17 mouse cellular contexts compared by ENCODE assay signal in genomic region chr4:86326638-86327037, GRCm38 (mm10).
DNase-seq lines count a peak whose midpoint lies in the region; ATAC-seq and TF ChIP-seq lines count a peak whose summit lies in the region.
"Had no signal": no experiment of that assay in that cellular context is flagged by ENCODE, and none has a peak within 500 bp of the region (broad histone marks: within the 10 kb centered on the region; RNA-seq: fewer than 3 reads in every experiment).

No protein-coding gene starts in this region.

- H3K27me3 ChIP-seq in embryonic facial prominence, embryonic 11.5 days (ENCODE audit: control insufficient read depth, insufficient read depth, low read length) = no peaks in the 10 kb centered on the region
- no peaks in the 10 kb centered on the region for H3K27me3 ChIP-seq in embryonic facial prominence, embryonic 10.5 days (replicated peaks; ENCODE audit: low read depth, poor library complexity, severe bottlenecking)
- H3K27me3 ChIP-seq in limb, embryonic 13.5 days = no peaks in the 10 kb centered on the region
- H3K27me3 ChIP-seq in limb, embryonic 10.5 days (ENCODE audit: low read depth, poor library complexity, severe bottlenecking) = no peaks in the 10 kb centered on the region
- no peaks in the 10 kb centered on the region for H3K27me3 ChIP-seq in stomach, embryonic 14.5 days (ENCODE audit: control insufficient read depth, insufficient read depth, low read length)
- H3K27me3 ChIP-seq in stomach, postnatal 0 days (ENCODE audit: control insufficient read depth, insufficient read depth, low read length) = no peaks in the 10 kb centered on the region
- H3K27me3 ChIP-seq: forebrain, embryonic 12.5 days; hindbrain, embryonic 12.5 days had no signal

- H3K27ac ChIP-seq in embryonic facial prominence, embryonic 11.5 days (replicated peaks; ENCODE audit: low read depth, low read length) = no peak overlapping the region
- no peak overlapping the region; the same call in 1 of the 2 replicates for H3K27ac ChIP-seq in embryonic facial prominence, embryonic 10.5 days (replicated peaks)
- no peak overlapping the region for H3K27ac ChIP-seq in limb, embryonic 13.5 days
- H3K27ac ChIP-seq in limb, embryonic 10.5 days = no peak overlapping the region
- peak overlapping the region; percentile 1; the same call in 1 of the 2 replicates for H3K27ac ChIP-seq in stomach, embryonic 14.5 days (ENCODE audit: low read length)
- no peak overlapping the region for H3K27ac ChIP-seq in stomach, postnatal 0 days (replicated peaks)
- H3K27ac ChIP-seq: forebrain, embryonic 12.5 days; hindbrain, embryonic 12.5 days; midbrain, embryonic 10.5 days had no signal

- peak; percentile 20 for DNase-seq in embryonic facial prominence, embryonic 11.5 days (ENCODE audit: low spot score)
- no peak for DNase-seq in embryonic facial prominence, embryonic 10.5 days (ENCODE audit: low spot score)
- DNase-seq in limb, embryonic 10.5 days (ENCODE audit: low spot score) = no peak
- no peak for DNase-seq in stomach, postnatal 0 days (ENCODE audit: low spot score)
- no peak for DNase-seq in layer of hippocampus, adult 9-11 months
- DNase-seq: cerebellum, adult 11-12 months; gastrocnemius, postnatal 25 days; heart, adult 18-20 months; heart, postnatal 14 days; kidney, adult 18-20 months had no signal

- 64% methylated on average over 8 of the region's 8 CpGs for WGBS in embryonic facial prominence, embryonic 11.5 days
- WGBS in embryonic facial prominence, embryonic 10.5 days = 71% methylated on average over 8 of the region's 8 CpGs
- 68% methylated on average over 8 of the region's 8 CpGs for WGBS in limb, embryonic 13.5 days
- 88% methylated on average over 8 of the region's 8 CpGs for WGBS in limb, embryonic 10.5 days
- 48% methylated on average over 8 of the region's 8 CpGs for WGBS in stomach, embryonic 14.5 days
- WGBS in stomach, postnatal 0 days = 54% methylated on average over 8 of the region's 8 CpGs

- H3K36me3 ChIP-seq in embryonic facial prominence, embryonic 11.5 days (replicated peaks; ENCODE audit: control insufficient read depth, insufficient read depth, low read depth, low read length) = no peaks in the 10 kb centered on the region
- no peaks in the 10 kb centered on the region for H3K36me3 ChIP-seq in embryonic facial prominence, embryonic 10.5 days (replicated peaks)
- H3K36me3 ChIP-seq in limb, embryonic 13.5 days = peaks cover 7% of the 10 kb centered on the region; the same call in 1 of the 2 replicates
- no peaks in the 10 kb centered on the region for H3K36me3 ChIP-seq in limb, embryonic 10.5 days
- no peaks in the 10 kb centered on the region for H3K36me3 ChIP-seq in stomach, embryonic 14.5 days (ENCODE audit: control insufficient read depth, insufficient read depth, low read length)
- no peaks in the 10 kb centered on the region for H3K36me3 ChIP-seq in stomach, postnatal 0 days (ENCODE audit: control insufficient read depth, insufficient read depth, low read length)
- H3K36me3 ChIP-seq: forebrain, embryonic 12.5 days; hindbrain, embryonic 12.5 days; midbrain, embryonic 10.5 days had no signal

- no peak for TF ChIP-seq CTCF in stomach, postnatal 0 days (IDR thresholded peaks at IDR 0.05; ENCODE audit: low read depth)

- ATAC-seq in embryonic facial prominence, embryonic 11.5 days (replicated peaks; ENCODE audit: insufficient number of reproducible peaks, low FRiP score, low TSS enrichment, low read depth) = no peak; the same call in 1 of the 2 replicates
- peak; percentile 62; the same call in 1 of the 2 replicates for ATAC-seq in limb, embryonic 13.5 days (ENCODE audit: low FRiP score, low read depth)
- ATAC-seq in stomach, embryonic 14.5 days (ENCODE audit: insufficient number of reproducible peaks, insufficient read depth, low FRiP score, low read depth) = no peak
- ATAC-seq in stomach, postnatal 0 days (ENCODE audit: low FRiP score, low TSS enrichment) = no peak
- ATAC-seq in erythroid progenitor cell, adult 5-6 weeks (replicated peaks; ENCODE audit: low FRiP score, poor library complexity, severe bottlenecking) = no peak
- ATAC-seq: CD4-positive, CD25-positive, alpha-beta regulatory T cell, adult 4 months had no signal

- no peaks in the 10 kb centered on the region for H3K4me1 ChIP-seq in embryonic facial prominence, embryonic 11.5 days (ENCODE audit: control insufficient read depth, insufficient read depth, low read length)
- peaks cover 20% of the 10 kb centered on the region for H3K4me1 ChIP-seq in embryonic facial prominence, embryonic 10.5 days
- H3K4me1 ChIP-seq in limb, embryonic 13.5 days = peaks cover 34% of the 10 kb centered on the region
- peaks cover 7% of the 10 kb centered on the region; the same call in 1 of the 2 replicates for H3K4me1 ChIP-seq in limb, embryonic 10.5 days
- peaks cover 9% of the 10 kb centered on the region for H3K4me1 ChIP-seq in stomach, embryonic 14.5 days (ENCODE audit: control insufficient read depth, insufficient read depth, low read length)
- no peaks in the 10 kb centered on the region for H3K4me1 ChIP-seq in stomach, postnatal 0 days (replicated peaks; ENCODE audit: control insufficient read depth, insufficient read depth)

- TF ChIP-seq EP300 in stomach, postnatal 0 days (optimal IDR thresholded peaks at IDR 0.05) = no peak

- no peak overlapping the region for H3K4me2 ChIP-seq in embryonic facial prominence, embryonic 11.5 days (ENCODE audit: low read depth, low read length)
- H3K4me2 ChIP-seq in limb, embryonic 13.5 days (replicated peaks) = no peak overlapping the region
- H3K4me2 ChIP-seq in stomach, embryonic 14.5 days (replicated peaks; ENCODE audit: low read depth, low read length) = no peak overlapping the region
- H3K4me2 ChIP-seq in stomach, postnatal 0 days (replicated peaks; ENCODE audit: low read depth) = no peak overlapping the region
- H3K4me2 ChIP-seq: forebrain, embryonic 12.5 days; hindbrain, embryonic 12.5 days had no signal

- H3K9ac ChIP-seq in embryonic facial prominence, embryonic 11.5 days (replicated peaks; ENCODE audit: low read length) = no peak overlapping the region
- no peak overlapping the region for H3K9ac ChIP-seq in limb, embryonic 13.5 days
- H3K9ac ChIP-seq in stomach, embryonic 14.5 days (replicated peaks; ENCODE audit: low read depth, low read length) = no peak overlapping the region
- H3K9ac ChIP-seq in stomach, postnatal 0 days (ENCODE audit: low read length) = no peak overlapping the region
- H3K9ac ChIP-seq: forebrain, embryonic 12.5 days; hindbrain, embryonic 12.5 days had no signal

- H3K4me3 ChIP-seq in embryonic facial prominence, embryonic 11.5 days (ENCODE audit: low read depth, low read length) = no peak overlapping the region
- no peak overlapping the region for H3K4me3 ChIP-seq in embryonic facial prominence, embryonic 10.5 days
- H3K4me3 ChIP-seq in limb, embryonic 13.5 days = no peak overlapping the region
- no peak overlapping the region for H3K4me3 ChIP-seq in limb, embryonic 10.5 days
- H3K4me3 ChIP-seq in stomach, embryonic 14.5 days (ENCODE audit: low read depth, low read length) = no peak overlapping the region
- no peak overlapping the region for H3K4me3 ChIP-seq in stomach, postnatal 0 days (ENCODE audit: low read depth, low read length)
- H3K4me3 ChIP-seq: forebrain, embryonic 12.5 days; hindbrain, embryonic 12.5 days; midbrain, embryonic 10.5 days had no signal

- no peaks in the 10 kb centered on the region for H3K9me3 ChIP-seq in embryonic facial prominence, embryonic 11.5 days (replicated peaks; ENCODE audit: control insufficient read depth, low read length)
- no peaks in the 10 kb centered on the region for H3K9me3 ChIP-seq in embryonic facial prominence, embryonic 10.5 days
- H3K9me3 ChIP-seq in limb, embryonic 13.5 days = no peaks in the 10 kb centered on the region
- no peaks in the 10 kb centered on the region for H3K9me3 ChIP-seq in limb, embryonic 10.5 days (replicated peaks)
- no peaks in the 10 kb centered on the region for H3K9me3 ChIP-seq in stomach, embryonic 14.5 days (ENCODE audit: control insufficient read depth, low read depth, low read length)
- H3K9me3 ChIP-seq in stomach, postnatal 0 days (ENCODE audit: control insufficient read depth, low read length) = no peaks in the 10 kb centered on the region
- H3K9me3 ChIP-seq: forebrain, embryonic 12.5 days; hindbrain, embryonic 12.5 days; midbrain, embryonic 10.5 days had no signal
